Mouse (Mus musculus) hindbrain, embryonic 11.5 days (tissue): ENCODE data around the gene Retreg1. TPM values are rescaled to one million over a fixed set of nuclear protein-coding genes. Genes with fewer than 3 reads are reported as not detected.

Experiments
- ATAC-seq: fragments of 200-750 bp; cut with Nextera tagmentation; 2 replicates; pipeline ENCODE4 v1.8.0; 2017; ENCODE audit warnings: mild to moderate bottlenecking, moderate TSS enrichment, moderate library complexity; ENCODE audit not compliant: low FRiP score
- DNase-seq: peaks from one replicate; pipeline ENCODE4 v3.0.0-alpha.2; 2015; ENCODE audit warnings: low spot score
- H3K27ac ChIP-seq: fragments of 300-500 bp; sonication (generic); 2 replicates; pipeline ENCODE4 v1.5.1; 2014; ENCODE audit warnings: mild to moderate bottlenecking, low read depth, low read length
- H3K27me3 ChIP-seq: fragments of 300-500 bp; sonication (generic); 2 replicates; pipeline ENCODE4 v1.6.1; 2014; ENCODE audit warnings: mild to moderate bottlenecking, low read length, moderate library complexity, mixed read lengths; ENCODE audit not compliant: control insufficient read depth, insufficient read depth
- H3K36me3 ChIP-seq: fragments of 300-500 bp; sonication (generic); 2 replicates; pipeline ENCODE4 v1.6.1; 2014; ENCODE audit warnings: mild to moderate bottlenecking, low read length, moderate library complexity, mixed read lengths; ENCODE audit not compliant: control insufficient read depth, insufficient read depth
- H3K4me1 ChIP-seq: fragments of 300-500 bp; sonication (generic); replicated peaks from 2 replicates; pipeline ENCODE4 v1.6.1; 2014; ENCODE audit warnings: low read length, mixed read lengths; ENCODE audit not compliant: control insufficient read depth, insufficient read depth
- H3K4me2 ChIP-seq: fragments of 300-500 bp; sonication (generic); replicated peaks from 2 replicates; pipeline ENCODE4 v1.6.1; 2014; ENCODE audit warnings: mild to moderate bottlenecking, low read depth, low read length
- H3K4me3 ChIP-seq: fragments of 300-500 bp; sonication (generic); 2 replicates; pipeline ENCODE4 v1.5.1; 2014; ENCODE audit warnings: low read depth, low read length
- H3K9ac ChIP-seq: fragments of 300-500 bp; sonication (generic); 2 replicates; pipeline ENCODE4 v1.6.1; 2014; ENCODE audit warnings: low read depth, low read length
- H3K9me3 ChIP-seq: fragments of 300-500 bp; sonication (generic); 2 replicates; pipeline ENCODE4 v1.6.1; 2016; ENCODE audit warnings: low read length; ENCODE audit not compliant: control insufficient read depth
- WGBS: fragments of 180-500 bp; shearing (Covaris S2); extraction: QIAGEN DNeasy Blood & Tissue Kit; methylation state at CpG from one replicate; pipeline ENCODE4 v1.1.7; 2014; 5-methylcytosine and 5-hydroxymethylcytosine counted together
- polyA plus RNA-seq: library from polyadenylated mRNA; unstranded; fragments of >200 nt; fragmentation: Nextera tagmentation; extraction: Ambion mirVana; gene quantifications from 2 replicates; pipeline ENCODE4 v1.2.1, GENCODE M21; 2014

The Retreg1 gene
- polyA plus RNA-seq = 3.5 and 4.6 TPM in 2 replicates

- WGBS = under 1% methylated on average over 51 of the region's 72 CpGs
- Histone ChIP-seq H3K4me1 (peaks cover 5% of the 10 kb centered on the region), H3K27ac (no peak within 1 kb of the TSS), H3K9ac (peak within 1 kb of the TSS; percentile 80), H3K27me3 (peaks cover 14% of the 10 kb centered on the region), H3K4me2 (peak within 1 kb of the TSS; percentile 80), H3K4me3 (peak within 1 kb of the TSS; percentile 72), H3K36me3 (no peaks in the 10 kb centered on the region), H3K9me3 (no peaks in the 10 kb centered on the region)
- peak; percentile 84 for ATAC-seq
- peak; percentile 72 for DNase-seq
Measured at GRCm38 (mm10) chr15:25843086-25843991, at the start of gene Retreg1. Gene Retreg1, plus strand, starts transcription at chr15:25843180.

GRCm38 (mm10) chr15:25794123-25794522, 48.9 kb upstream of the Retreg1 start:
- Histone ChIP-seq H3K27ac (no peak overlapping the region), H3K9ac (no peak overlapping the region), H3K4me2 (no peak overlapping the region), H3K4me1 (no peaks in the 10 kb centered on the region), H3K27me3 (no peaks in the 10 kb centered on the region), H3K9me3 (no peaks in the 10 kb centered on the region), H3K36me3 (peaks cover 20% of the 10 kb centered on the region), H3K4me3 (no peak overlapping the region)
- DNase-seq (no peak), ATAC-seq (no peak)
- WGBS = 82% methylated on average over 8 of the region's 8 CpGs

- no peak overlapping the region for H3K27ac ChIP-seq
- WGBS = 93% methylated on average over 9 of the region's 9 CpGs
- no peak for DNase-seq
- no peaks in the 10 kb centered on the region for H3K4me1 ChIP-seq
- no peak overlapping the region for H3K9ac ChIP-seq
- H3K4me3 ChIP-seq = no peak overlapping the region
- no peaks in the 10 kb centered on the region for H3K27me3 ChIP-seq
- H3K36me3 ChIP-seq = peaks cover 25% of the 10 kb centered on the region
- no peak for ATAC-seq
- no peak overlapping the region for H3K4me2 ChIP-seq
- no peaks in the 10 kb centered on the region for H3K9me3 ChIP-seq
Measured at GRCm38 (mm10) chr15:25795496-25795895, 47.5 kb upstream of the Retreg1 start.

GRCm38 (mm10) chr15:25796353-25796752, 46.6 kb upstream of the Retreg1 start:
- Histone ChIP-seq H3K4me1 (no peaks in the 10 kb centered on the region), H3K27me3 (no peaks in the 10 kb centered on the region), H3K36me3 (peaks cover 30% of the 10 kb centered on the region), H3K9ac (no peak overlapping the region), H3K4me3 (no peak overlapping the region), H3K4me2 (no peak overlapping the region), H3K27ac (no peak overlapping the region), H3K9me3 (no peaks in the 10 kb centered on the region)
- no peak for ATAC-seq
- DNase-seq = peak; percentile 63
- 56% methylated on average over 3 of the region's 3 CpGs for WGBS

- Histone ChIP-seq H3K4me2 (no peak overlapping the region), H3K27me3 (no peaks in the 10 kb centered on the region), H3K9ac (no peak overlapping the region), H3K36me3 (peaks cover 30% of the 10 kb centered on the region), H3K27ac (no peak overlapping the region), H3K4me1 (no peaks in the 10 kb centered on the region), H3K9me3 (no peaks in the 10 kb centered on the region), H3K4me3 (no peak overlapping the region)
- ATAC-seq (no peak), DNase-seq (no peak)
- 93% methylated on average over 8 of the region's 8 CpGs for whole genome bisulfite sequencing
Measured at GRCm38 (mm10) chr15:25797179-25797578, 45.8 kb upstream of the Retreg1 start.

GRCm38 (mm10) chr15:25797888-25798287, 45.1 kb upstream of the Retreg1 start:
- 80% methylated on average over 1 of the region's 1 CpGs for WGBS
- H3K9ac ChIP-seq = no peak overlapping the region
- no peak overlapping the region for H3K4me2 ChIP-seq
- H3K36me3 ChIP-seq = peaks cover 36% of the 10 kb centered on the region
- no peaks in the 10 kb centered on the region for H3K9me3 ChIP-seq
- ATAC-seq (no peak), DNase-seq (no peak)
- no peak overlapping the region for H3K27ac ChIP-seq
- no peak overlapping the region for H3K4me3 ChIP-seq
- H3K27me3 ChIP-seq = no peaks in the 10 kb centered on the region
- H3K4me1 ChIP-seq = no peaks in the 10 kb centered on the region

- 88% methylated on average over 5 of the region's 5 CpGs for WGBS
- ATAC-seq = no peak
- Histone ChIP-seq H3K4me1 (no peaks in the 10 kb centered on the region), H3K9ac (no peak overlapping the region), H3K4me2 (no peak overlapping the region), H3K36me3 (peaks cover 37% of the 10 kb centered on the region), H3K9me3 (no peaks in the 10 kb centered on the region), H3K27ac (no peak overlapping the region), H3K4me3 (no peak overlapping the region), H3K27me3 (no peaks in the 10 kb centered on the region)
- no peak for DNase-seq
Measured at GRCm38 (mm10) chr15:25801726-25802125, 41.3 kb upstream of the Retreg1 start.

- ATAC-seq (no peak), DNase-seq (no peak)
- Histone ChIP-seq H3K9me3 (no peaks in the 10 kb centered on the region), H3K27ac (no peak overlapping the region), H3K9ac (no peak overlapping the region), H3K27me3 (no peaks in the 10 kb centered on the region), H3K4me1 (no peaks in the 10 kb centered on the region), H3K4me3 (no peak overlapping the region), H3K36me3 (peaks cover 36% of the 10 kb centered on the region), H3K4me2 (no peak overlapping the region)
- WGBS = 96% methylated on average over 8 of the region's 8 CpGs
Measured at GRCm38 (mm10) chr15:25802194-25802593, 40.8 kb upstream of the Retreg1 start.

- WGBS = 87% methylated on average over 15 of the region's 15 CpGs
Measured at GRCm38 (mm10) chr15:25803111-25803510, 39.9 kb upstream of the Retreg1 start.

More at GRCm38 (mm10) chr15:25803111-25803510, 39.9 kb upstream of the Retreg1 start:
- DNase-seq (no peak), ATAC-seq (no peak)
- Histone ChIP-seq H3K4me2 (no peak overlapping the region), H3K27ac (no peak overlapping the region), H3K4me3 (no peak overlapping the region), H3K27me3 (no peaks in the 10 kb centered on the region), H3K36me3 (peaks cover 38% of the 10 kb centered on the region), H3K9me3 (no peaks in the 10 kb centered on the region), H3K4me1 (no peaks in the 10 kb centered on the region), H3K9ac (no peak overlapping the region)
